Mouse (Mus musculus): ENCODE measurements around the gene Kbtbd12.

DNA sequence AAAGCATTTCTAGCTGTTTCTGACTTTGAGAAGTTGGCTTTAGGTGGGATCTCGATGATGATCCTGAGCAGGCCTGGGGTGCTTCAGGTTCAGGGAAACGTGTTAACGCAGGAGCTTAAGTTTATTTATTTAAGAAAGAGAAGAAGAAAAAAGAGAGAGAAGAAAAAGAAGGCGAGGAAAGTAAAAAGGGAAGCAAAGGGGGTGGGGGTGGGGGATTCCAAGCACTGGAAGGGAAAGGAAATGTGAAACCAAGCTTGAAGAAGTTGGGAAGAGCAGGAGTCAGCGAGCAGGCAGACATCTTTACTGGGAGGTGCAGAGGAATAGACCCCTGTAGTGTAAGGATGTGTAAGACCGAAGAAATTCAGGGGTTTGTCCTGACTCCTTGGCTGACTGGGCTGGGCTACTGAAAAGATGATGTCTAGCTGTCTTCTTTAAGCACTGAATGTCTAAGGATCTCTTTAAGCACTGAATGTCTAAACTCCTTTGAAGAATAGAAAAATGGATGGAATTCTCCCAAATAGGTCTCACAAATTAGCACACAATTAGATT, 1.7 kb upstream of the Kbtbd12 start:
- TF ChIP-seq CTCF (IDR thresholded peaks at IDR 0.05; ENCODE audit: low read depth, low read length) (no peak), POLR2A (IDR thresholded peaks at IDR 0.05; ENCODE audit: extremely low read depth, insufficient read depth, low read length) (no peak)

Data from liver, adult 2 months (tissue).